Mouse (Mus musculus) MEL (cell line): ENCODE results near the gene Pik3cg. TPM values are rescaled to one million over a fixed set of nuclear protein-coding genes. Genes with fewer than 3 reads are reported as not detected.

ENCODE experiments used
- DNase-seq: peaks from one replicate; pipeline ENCODE4 v3.0.0; 2011; ENCODE audit warnings: low read depth, low spot score
- H3K27ac ChIP-seq: 2 replicates; pipeline ENCODE4 v1.5.1; 2012; ENCODE audit warnings: low read depth, mild to moderate bottlenecking, control low read depth, low read length, moderate library complexity; ENCODE audit not compliant: control insufficient read depth
- H3K27me3 ChIP-seq, 2 experiments: fragments of 150-350 bp in 1 of 2; sonication (generic) in 1 of 2; 2 replicates each; pipeline ENCODE4 v1.6.1; 2012; ENCODE audit warnings: low read length in 2 of 2, mild to moderate bottlenecking in 2 of 2, improper control_type of control experiment in 1 of 2, moderate library complexity in 1 of 2; ENCODE audit not compliant: insufficient read depth in 2 of 2, control insufficient read depth in 1 of 2
- H3K36me3 ChIP-seq, 2 experiments: 2 replicates each; pipeline ENCODE4 v1.6.1; 2012 to 2014; ENCODE audit warnings: low read length in 2 of 2, improper control_type of control experiment in 1 of 2, inconsistent platforms in 1 of 2, mild to moderate bottlenecking in 1 of 2; ENCODE audit not compliant: insufficient read depth in 2 of 2, control insufficient read depth in 1 of 2
- H3K4me1 ChIP-seq, 2 experiments: fragments of 150-350 bp in 1 of 2; sonication (generic) in 1 of 2; 2 replicates each; pipeline ENCODE4 v1.6.1; 2012; ENCODE audit warnings: low read length in 2 of 2, improper control_type of control experiment in 1 of 2, mild to moderate bottlenecking in 1 of 2; ENCODE audit not compliant: insufficient read depth in 2 of 2, control insufficient read depth in 1 of 2
- H3K4me3 ChIP-seq, 2 experiments: fragments of 150-350 bp in 1 of 2; sonication (generic) in 1 of 2; 2 replicates each; pipeline ENCODE4 v1.5.1; 2012; ENCODE audit warnings: low read depth in 2 of 2, low read length in 2 of 2, mild to moderate bottlenecking in 2 of 2, moderate library complexity in 2 of 2, control low read depth in 1 of 2, improper control_type of control experiment in 1 of 2; ENCODE audit not compliant: control insufficient read depth in 1 of 2, insufficient read depth in 1 of 2
- H3K79me2 ChIP-seq: 2 replicates; pipeline ENCODE4 v1.6.1; 2012; ENCODE audit warnings: mild to moderate bottlenecking, low read length, moderate library complexity; ENCODE audit not compliant: control insufficient read depth, poor library complexity, insufficient read depth
- H3K9ac ChIP-seq: 2 replicates; pipeline ENCODE4 v1.6.1; 2012; ENCODE audit warnings: low read depth, mild to moderate bottlenecking, control low read depth, low read length, moderate library complexity; ENCODE audit not compliant: control insufficient read depth, poor library complexity, severe bottlenecking
- H3K9me3 ChIP-seq: fragments of 150-350 bp; sonication (generic); replicated peaks from 2 replicates; pipeline ENCODE4 v1.6.1; 2012; ENCODE audit warnings: mild to moderate bottlenecking, low read length, improper control_type of control experiment, moderate library complexity; ENCODE audit not compliant: insufficient read depth
- BHLHE40 ChIP-seq: IDR thresholded peaks from 2 replicates; pipeline ENCODE4 v1.6.1; 2012; ENCODE audit warnings: low read depth, mild to moderate bottlenecking, inconsistent platforms, low read length, improper control_type of control experiment, borderline replicate concordance
- CHD1 ChIP-seq: IDR thresholded peaks from 2 replicates; pipeline ENCODE4 v1.6.1; 2012; ENCODE audit warnings: low read depth, mild to moderate bottlenecking, inconsistent platforms, low read length, improper control_type of control experiment
- CHD2 ChIP-seq: IDR thresholded peaks from 2 replicates; pipeline ENCODE4 v1.6.1; 2011; ENCODE audit warnings: low read length, improper control_type of control experiment
- E2F4 ChIP-seq: IDR thresholded peaks from 2 replicates; pipeline ENCODE4 v1.6.1; 2011; ENCODE audit warnings: low read depth, low read length, improper control_type of control experiment, borderline replicate concordance
- EP300 ChIP-seq, 2 experiments: IDR thresholded peaks; 2 replicates each; pipeline ENCODE4 v1.6.1; 2011; ENCODE audit warnings: improper control_type of control experiment in 2 of 2, low read length in 2 of 2, low read depth in 1 of 2, mild to moderate bottlenecking in 1 of 2
- GABPA ChIP-seq: IDR thresholded peaks from 2 replicates; pipeline ENCODE4 v1.6.1; 2012; ENCODE audit warnings: low read depth, mild to moderate bottlenecking, inconsistent platforms, low read length, improper control_type of control experiment, moderate library complexity
- GATA1 ChIP-seq: IDR thresholded peaks from 2 replicates; pipeline ENCODE4 v1.6.1; 2011; ENCODE audit warnings: low read depth, low read length, improper control_type of control experiment
- JUND ChIP-seq: IDR thresholded peaks from 2 replicates; pipeline ENCODE4 v1.6.1; 2011; ENCODE audit warnings: low read depth, mild to moderate bottlenecking, improper control_type of control experiment, low read length
- KAT2A ChIP-seq: conservative IDR thresholded peaks from 2 replicates; pipeline ENCODE4 v1.6.1; 2012; ENCODE audit warnings: low read depth, low read length, improper control_type of control experiment, inconsistent platforms
- MAX ChIP-seq: IDR thresholded peaks from 2 replicates; pipeline ENCODE4 v1.6.1; 2011; ENCODE audit warnings: low read length, improper control_type of control experiment
- MAZ ChIP-seq: IDR thresholded peaks from 2 replicates; pipeline ENCODE4 v1.6.1; 2012; ENCODE audit warnings: low read depth, mild to moderate bottlenecking, inconsistent platforms, low read length, improper control_type of control experiment
- MYB ChIP-seq: IDR thresholded peaks from 2 replicates; pipeline ENCODE4 v1.6.1; 2011; ENCODE audit warnings: mild to moderate bottlenecking, low read depth, low read length, improper control_type of control experiment
- MYC ChIP-seq: IDR thresholded peaks from 2 replicates; pipeline ENCODE4 v1.6.1; 2011; ENCODE audit warnings: low read depth, mild to moderate bottlenecking, low read length, improper control_type of control experiment, moderate library complexity
- NRF1 ChIP-seq: IDR thresholded peaks from 2 replicates; pipeline ENCODE4 v1.6.1; 2014; ENCODE audit warnings: low read depth, mild to moderate bottlenecking, inconsistent platforms, low read length, improper control_type of control experiment, moderate library complexity; ENCODE audit not compliant: poor library complexity, insufficient read depth, severe bottlenecking
- POLR2AphosphoS2 ChIP-seq: IDR thresholded peaks from 2 replicates; pipeline ENCODE4 v1.6.1; 2011; ENCODE audit warnings: low read length, improper control_type of control experiment
- RAD21 ChIP-seq: IDR thresholded peaks from 2 replicates; pipeline ENCODE4 v1.6.1; 2011; ENCODE audit warnings: mild to moderate bottlenecking, low read depth, low read length, improper control_type of control experiment
- SIN3A ChIP-seq: IDR thresholded peaks from 2 replicates; pipeline ENCODE4 v1.6.1; 2012; ENCODE audit warnings: low read length, improper control_type of control experiment, inconsistent platforms
- SMC3 ChIP-seq: IDR thresholded peaks from 2 replicates; pipeline ENCODE4 v1.6.1; 2011; ENCODE audit warnings: low read depth, low read length, improper control_type of control experiment
- TAL1 ChIP-seq: IDR thresholded peaks from 2 replicates; pipeline ENCODE4 v1.6.1; 2012; ENCODE audit warnings: mild to moderate bottlenecking, inconsistent platforms, low read length, moderate library complexity, mixed read lengths
- TBP ChIP-seq: IDR thresholded peaks from 2 replicates; pipeline ENCODE4 v1.8.0; 2011; ENCODE audit warnings: low read depth, low read length, improper control_type of control experiment
- USF1 ChIP-seq: IDR thresholded peaks from 2 replicates; pipeline ENCODE4 v1.6.1; 2014; ENCODE audit warnings: low read depth, mild to moderate bottlenecking, inconsistent platforms, low read length, improper control_type of control experiment, moderate library complexity
- USF2 ChIP-seq, 2 experiments: IDR thresholded peaks; 2 replicates each; pipeline ENCODE4 v1.6.1; 2011 to 2012; ENCODE audit warnings: improper control_type of control experiment in 2 of 2, low read length in 2 of 2, borderline replicate concordance in 1 of 2, inconsistent platforms in 1 of 2, low read depth in 1 of 2, mild to moderate bottlenecking in 1 of 2; ENCODE audit not compliant: insufficient read depth in 1 of 2
- ZKSCAN1 ChIP-seq: IDR thresholded peaks from 2 replicates; pipeline ENCODE4 v1.6.1; 2012; ENCODE audit warnings: low read depth, mild to moderate bottlenecking, inconsistent platforms, low read length, improper control_type of control experiment, moderate library complexity
- polyA plus RNA-seq, 2 experiments: library from polyadenylated mRNA; stranded (reverse) in 1 of 2; unstranded in 1 of 2; fragments of >175 nt in 1 of 2; fragments of >200 nt in 1 of 2; gene quantifications; 2 replicates each; pipeline versions ENCODE4 v1.2.1 to v1.2.4; 2012; ENCODE audit warnings: low replicate concordance in 2 of 2, low read depth in 1 of 2; ENCODE audit not compliant: insufficient read length in 2 of 2, insufficient read depth in 1 of 2, missing spikeins in 1 of 2
- total RNA-seq: library from RNA; depleted of rRNA; stranded (reverse); fragments of 300-350 nt; gene quantifications from 2 replicates; pipeline ENCODE4 v1.2.3, GENCODE M21; 2012

Gene Pik3cg
- total and polyA plus RNA-seq, 3 experiments: 4.9 to 8.5 TPM; not detected in 1

- H3K4me1 ChIP-seq: no peaks in the 10 kb centered on the region
- no peak for DNase-seq
- H3K9me3 ChIP-seq: no peaks in the 10 kb centered on the region
- TF ChIP-seq NRF1 (no peak), CHD1 (no peak), POLR2AphosphoS2 (no peak), MYB (no peak), RAD21 (no peak), EP300 (IDR thresholded peaks at IDR 0.05; ENCODE audit: low read depth in 1 of 2, low read length in 2 of 2) (no peak), SIN3A (no peak), MAX (no peak), GABPA (no peak), MAZ (no peak), USF1 (no peak), TAL1 (no peak)
- H3K27me3 ChIP-seq: no peaks in the 10 kb centered on the region
- no peaks in the 10 kb centered on the region for H3K79me2 ChIP-seq
- H3K27ac ChIP-seq: no peak overlapping the region
- H3K36me3 ChIP-seq: no peaks in the 10 kb centered on the region
- no peak overlapping the region for H3K4me3 ChIP-seq
- no peak overlapping the region for H3K9ac ChIP-seq
These were observed 39.3 kb downstream of the Pik3cg start for GRCm38 (mm10) chr12:32169164-32169563.

DNA sequence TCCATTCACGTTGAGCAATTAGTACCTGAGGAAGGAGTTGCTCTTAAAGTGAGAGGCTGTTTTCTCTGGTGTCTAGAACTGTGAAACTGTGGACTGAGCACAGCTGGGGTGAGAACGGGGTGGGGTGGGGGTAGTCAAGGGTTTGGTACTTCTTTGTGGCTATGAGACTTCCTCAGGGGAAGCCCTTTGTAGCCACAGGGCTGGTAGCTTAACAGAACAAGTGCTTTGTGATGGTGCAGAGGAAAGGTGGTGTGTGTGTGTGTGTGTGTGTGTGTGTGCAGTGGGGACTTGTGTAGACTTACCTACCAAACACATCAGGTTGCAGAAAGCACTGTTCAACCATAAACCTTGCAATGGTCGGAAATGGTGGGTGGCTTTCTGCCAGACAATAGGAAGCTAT, 39.7 kb downstream of the Pik3cg start:
- Histone ChIP-seq H3K4me3 (no peak overlapping the region), H3K27ac (no peak overlapping the region)
- DNase-seq: no peak

More for the DNA sequence above, 39.7 kb downstream of the Pik3cg start:
- no peak for TF ChIP-seq EP300 (IDR thresholded peaks at IDR 0.05; ENCODE audit: low read depth in 1 of 2, low read length in 2 of 2)
- TF ChIP-seq MYB: no peak
- TF ChIP-seq BHLHE40: no peak
- no peak for TF ChIP-seq JUND
- TF ChIP-seq MYC: no peak
- TF ChIP-seq USF2 (IDR thresholded peaks at IDR 0.05; ENCODE audit: borderline replicate concordance in 1 of 2, insufficient read depth in 1 of 2, low read depth in 1 of 2, low read length in 2 of 2): no peak
- TF ChIP-seq CHD2: no peak
- TF ChIP-seq SMC3: no peak
- TF ChIP-seq KAT2A: no peak
- no peak for TF ChIP-seq GATA1
- no peak for TF ChIP-seq TBP
- TF ChIP-seq POLR2AphosphoS2: no peak
- TF ChIP-seq MAZ: no peak
- no peak for TF ChIP-seq E2F4
- TF ChIP-seq NRF1: no peak
- no peak for TF ChIP-seq CHD1
- TF ChIP-seq MAX: no peak
- TF ChIP-seq ZKSCAN1: no peak
- no peak for TF ChIP-seq SIN3A
- H3K79me2 ChIP-seq: no peaks in the 10 kb centered on the region
- H3K9ac ChIP-seq: no peak overlapping the region
- 0 out of 4 replicates have a peak, but pooled peaks cover 0 to under 1% of the 10 kb centered on the region in 2 experiments for H3K4me1 ChIP-seq
- 0 out of 4 replicates have a peak, but pooled peaks cover 0 to 1% of the 10 kb centered on the region in 2 experiments for H3K36me3 ChIP-seq
- H3K27me3 ChIP-seq: no peaks in the 10 kb centered on the region
- no peaks in the 10 kb centered on the region for H3K9me3 ChIP-seq
